Mouse (Mus musculus): ENCODE data around the gene Ssr2.

The Ssr2 gene

GRCm38 (mm10) chr3:88575540-88575939 is at the start of gene Ssr2:
Ssr2 (plus strand) TSS chr3:88575876.
- in situ Hi-C loops (cut with MboI, MseI) = no loop called here

- in situ Hi-C loops (cut with MboI, MseI) = no loop called here
These were observed 49.2 kb upstream of the Ssr2 start for GRCm38 (mm10) chr3:88526157-88527131.

GRCm38 (mm10) chr3:88527565-88527964 is 48.1 kb upstream of the Ssr2 start:
- in situ Hi-C loops (cut with MboI, MseI) = no loop called here

- in situ Hi-C loops (cut with MboI, MseI) = no loop called here
These were observed 47.0 kb upstream of the Ssr2 start for GRCm38 (mm10) chr3:88528646-88529045.

GRCm38 (mm10) chr3:88529204-88530000 is 46.3 kb upstream of the Ssr2 start:
- in situ Hi-C loops (cut with MboI, MseI) = no loop called here

- in situ Hi-C loops (cut with MboI, MseI) = no loop called here
These were observed 45.4 kb upstream of the Ssr2 start for GRCm38 (mm10) chr3:88530082-88530864.

- in situ Hi-C loops (cut with MboI, MseI) = no loop called here
These were observed 44.1 kb upstream of the Ssr2 start for GRCm38 (mm10) chr3:88531348-88532298.

GRCm38 (mm10) chr3:88532299-88532674 is 43.4 kb upstream of the Ssr2 start, which contains the start of gene Mex3a:
Mex3a (plus strand) TSS chr3:88532395.
- in situ Hi-C loops (cut with MboI, MseI) = no loop called here

GRCm38 (mm10) chr3:88532689-88533511 is 42.8 kb upstream of the Ssr2 start:
- in situ Hi-C loops (cut with MboI, MseI) = no loop called here

GRCm38 (mm10) chr3:88533706-88534105 is 42.0 kb upstream of the Ssr2 start:
- in situ Hi-C loops (cut with MboI, MseI) = no loop called here

- in situ Hi-C loops (cut with MboI, MseI) = no loop called here
These were observed 40.7 kb upstream of the Ssr2 start for GRCm38 (mm10) chr3:88535005-88535404.

GRCm38 (mm10) chr3:88535527-88535926 is 40.1 kb upstream of the Ssr2 start:
- in situ Hi-C loops (cut with MboI, MseI) = no loop called here

- in situ Hi-C loops (cut with MboI, MseI) = no loop called here
These were observed 39.4 kb upstream of the Ssr2 start for GRCm38 (mm10) chr3:88536103-88536930.

- in situ Hi-C loops (cut with MboI, MseI) = no loop called here
These were observed 38.5 kb upstream of the Ssr2 start for GRCm38 (mm10) chr3:88537146-88537545.

- in situ Hi-C loops (cut with MboI, MseI) = no loop called here
These were observed 37.2 kb upstream of the Ssr2 start for GRCm38 (mm10) chr3:88538271-88539145.

GRCm38 (mm10) chr3:88539397-88539796 is 36.3 kb upstream of the Ssr2 start:
- in situ Hi-C loops (cut with MboI, MseI) = no loop called here

- in situ Hi-C loops (cut with MboI, MseI) = no loop called here
These were observed 35.6 kb upstream of the Ssr2 start for GRCm38 (mm10) chr3:88540085-88540484.
